Mouse (Mus musculus) cortical plate, adult 2 months (tissue): ENCODE measurements around the gene Eepd1.

Experiments used
- CTCF ChIP-seq: fragments of 200-500 bp; IDR thresholded peaks from 2 replicates; pipeline ENCODE4 v1.5.1; 2011; ENCODE audit warnings: mild to moderate bottlenecking, control low read depth, low read length; ENCODE audit not compliant: insufficient read depth; ENCODE audit errors: extremely low read depth
- POLR2A ChIP-seq: fragments of 200-500 bp; IDR thresholded peaks from 2 replicates; pipeline ENCODE4 v1.6.1; 2011; ENCODE audit warnings: mild to moderate bottlenecking, low read length, control low read depth; ENCODE audit not compliant: insufficient read depth; ENCODE audit errors: extremely low read depth

DNA sequence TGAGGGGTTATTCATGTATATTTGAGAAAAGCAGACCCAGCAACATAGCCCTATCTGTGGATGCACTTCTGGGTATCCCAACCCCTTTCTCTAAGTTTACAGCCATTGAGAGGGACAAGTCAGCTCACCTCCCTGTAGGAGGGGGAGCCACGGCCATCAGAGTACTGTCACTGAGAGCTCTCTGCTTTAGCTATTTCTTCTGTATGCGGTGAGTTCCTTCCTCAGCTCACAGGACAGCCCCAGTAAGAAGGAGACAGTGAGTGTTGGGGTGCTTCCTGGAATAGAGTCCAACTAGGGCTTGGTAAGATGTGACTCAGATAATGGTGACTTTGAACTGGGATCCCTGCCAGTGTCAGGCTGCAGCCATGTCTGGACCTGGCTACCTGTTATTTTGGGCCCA, 102.3 kb downstream of the Eepd1 start:
- no peak for TF ChIP-seq CTCF
- TF ChIP-seq POLR2A = no peak
